Mouse (Mus musculus): ENCODE measurements around the gene Aurka. TPM values are rescaled to one million over a fixed set of nuclear protein-coding genes. Genes with fewer than 3 reads are reported as not detected.
A peak's percentile ranks its signal among the peaks of the same experiment; 100 is the strongest.

Aurka gene
- total and polyA plus RNA-seq, 2 experiments from 2014 or later: 10.9 to 13.7 TPM

GRCm38 (mm10) chr2:172348297-172348950 lies 21.9 kb downstream of the Aurka start:
- Histone ChIP-seq H3K9ac (replicated peaks; ENCODE audit: low read length) (no peak overlapping the region), H3K27me3 (ENCODE audit: insufficient read depth, low read length) (no peaks in the 10 kb centered on the region), H3K4me3 (ENCODE audit: low read length) (no peak overlapping the region), H3K27ac (peak overlapping the region; percentile 27; the same call in 1 of the 2 replicates), H3K36me3 (ENCODE audit: insufficient read depth, low read length) (no peaks in the 10 kb centered on the region), H3K9me3 (ENCODE audit: low read length) (no peaks in the 10 kb centered on the region), H3K4me2 (ENCODE audit: low read depth, low read length) (no peak overlapping the region), H3K4me1 (ENCODE audit: insufficient read depth, low read length) (peaks cover 13% of the 10 kb centered on the region; the same call in 1 of the 2 replicates)
- WGBS: 29% methylated on average over 3 of the region's 3 CpGs
- peak; percentile 79 for DNase-seq (ENCODE audit: low spot score)
- no peak for TF ChIP-seq CTCF (IDR thresholded peaks at IDR 0.05; ENCODE audit: low read depth)
- no peak for ATAC-seq

- DNase-seq (ENCODE audit: low spot score) (no peak), ATAC-seq (no peak)
- Histone ChIP-seq H3K9me3 (ENCODE audit: low read length) (no peaks in the 10 kb centered on the region), H3K4me3 (ENCODE audit: low read length) (no peak overlapping the region; the same call in 1 of the 2 replicates), H3K27me3 (ENCODE audit: insufficient read depth, low read length) (no peaks in the 10 kb centered on the region), H3K36me3 (ENCODE audit: insufficient read depth, low read length) (no peaks in the 10 kb centered on the region), H3K4me1 (ENCODE audit: insufficient read depth, low read length) (peaks cover 11% of the 10 kb centered on the region; the same call in 1 of the 2 replicates), H3K27ac (no peak overlapping the region), H3K9ac (replicated peaks; ENCODE audit: low read length) (no peak overlapping the region), H3K4me2 (ENCODE audit: low read depth, low read length) (peak overlapping the region; percentile 88)
- WGBS: 56% methylated on average over 8 of the region's 8 CpGs
- TF ChIP-seq CTCF (IDR thresholded peaks at IDR 0.05; ENCODE audit: low read depth): no peak
Measured at GRCm38 (mm10) chr2:172346933-172347611, 23.3 kb downstream of the Aurka start.

GRCm38 (mm10) chr2:172346034-172346929 lies 24.1 kb downstream of the Aurka start:
- peak; percentile 61 for DNase-seq (ENCODE audit: low spot score)
- ATAC-seq: no peak
- H3K27me3 ChIP-seq (ENCODE audit: insufficient read depth, low read length): no peaks in the 10 kb centered on the region
- TF ChIP-seq CTCF (IDR thresholded peaks at IDR 0.05; ENCODE audit: low read depth): peak; percentile 22; the same call in 1 of the 2 replicates
- peaks cover 11% of the 10 kb centered on the region; the same call in 1 of the 2 replicates for H3K4me1 ChIP-seq (ENCODE audit: insufficient read depth, low read length)
- 0 out of 2 replicates have a peak overlapping the region, but pooled peaks have one; percentile 61 for H3K27ac ChIP-seq
- no peaks in the 10 kb centered on the region for H3K36me3 ChIP-seq (ENCODE audit: insufficient read depth, low read length)
- no peaks in the 10 kb centered on the region for H3K9me3 ChIP-seq (ENCODE audit: low read length)
- WGBS: 10% methylated on average over 31 of the region's 31 CpGs
- H3K4me2 ChIP-seq (ENCODE audit: low read depth, low read length): peak overlapping the region; percentile 88
- peak overlapping the region; percentile 49 for H3K9ac ChIP-seq (replicated peaks; ENCODE audit: low read length)
- H3K4me3 ChIP-seq (ENCODE audit: low read length): peak overlapping the region; percentile 48

- Histone ChIP-seq H3K36me3 (ENCODE audit: insufficient read depth, low read length) (no peaks in the 10 kb centered on the region), H3K4me1 (ENCODE audit: insufficient read depth, low read length) (peaks cover 11% of the 10 kb centered on the region; the same call in 1 of the 2 replicates), H3K27ac (peak within 1 kb of the TSS; percentile 65), H3K4me2 (ENCODE audit: low read depth, low read length) (peak within 1 kb of the TSS; percentile 88), H3K27me3 (ENCODE audit: insufficient read depth, low read length) (no peaks in the 10 kb centered on the region), H3K4me3 (ENCODE audit: low read length) (peak within 1 kb of the TSS; percentile 48), H3K9ac (replicated peaks; ENCODE audit: low read length) (peak within 1 kb of the TSS; percentile 49), H3K9me3 (ENCODE audit: low read length) (no peaks in the 10 kb centered on the region)
- 1% methylated on average over 28 of the region's 35 CpGs for WGBS
- no peak for TF ChIP-seq CTCF (IDR thresholded peaks at IDR 0.05; ENCODE audit: low read depth)
- DNase-seq (ENCODE audit: low spot score) (peak; percentile 97), ATAC-seq (peak; percentile 95)
Measured at GRCm38 (mm10) chr2:172345258-172345738, 25.0 kb downstream of the Aurka start, which contains the start of gene Fam210b. Fam210b (plus strand) TSS chr2:172345565.

GRCm38 (mm10) chr2:172344669-172345068 lies 25.7 kb downstream of the Aurka start:
- 27% methylated on average over 5 of the region's 5 CpGs for WGBS
- DNase-seq (ENCODE audit: low spot score): no peak
- H3K4me3 ChIP-seq (ENCODE audit: low read length): peak overlapping the region; percentile 48
- H3K4me1 ChIP-seq (ENCODE audit: insufficient read depth, low read length): peaks cover 11% of the 10 kb centered on the region; the same call in 1 of the 2 replicates
- no peak for TF ChIP-seq CTCF (IDR thresholded peaks at IDR 0.05; ENCODE audit: low read depth)
- H3K4me2 ChIP-seq (ENCODE audit: low read depth, low read length): peak overlapping the region; percentile 88
- no peak for ATAC-seq
- H3K27me3 ChIP-seq (ENCODE audit: insufficient read depth, low read length): no peaks in the 10 kb centered on the region
- H3K9ac ChIP-seq (replicated peaks; ENCODE audit: low read length): no peak overlapping the region
- H3K9me3 ChIP-seq (ENCODE audit: low read length): no peaks in the 10 kb centered on the region
- no peaks in the 10 kb centered on the region for H3K36me3 ChIP-seq (ENCODE audit: insufficient read depth, low read length)
- peak overlapping the region; percentile 65 for H3K27ac ChIP-seq

GRCm38 (mm10) chr2:172343751-172344150 lies 26.6 kb downstream of the Aurka start:
- TF ChIP-seq CTCF (IDR thresholded peaks at IDR 0.05; ENCODE audit: low read depth): no peak
- no peaks in the 10 kb centered on the region for H3K9me3 ChIP-seq (ENCODE audit: low read length)
- DNase-seq (ENCODE audit: low spot score) (no peak), ATAC-seq (no peak)
- no peak overlapping the region for H3K9ac ChIP-seq (replicated peaks; ENCODE audit: low read length)
- no peaks in the 10 kb centered on the region for H3K36me3 ChIP-seq (ENCODE audit: insufficient read depth, low read length)
- no peak overlapping the region for H3K27ac ChIP-seq
- 82% methylated on average over 7 of the region's 7 CpGs for WGBS
- no peak overlapping the region for H3K4me3 ChIP-seq (ENCODE audit: low read length)
- H3K27me3 ChIP-seq (ENCODE audit: insufficient read depth, low read length): no peaks in the 10 kb centered on the region
- no peak overlapping the region for H3K4me2 ChIP-seq (ENCODE audit: low read depth, low read length)
- H3K4me1 ChIP-seq (ENCODE audit: insufficient read depth, low read length): peaks cover 6% of the 10 kb centered on the region; the same call in 1 of the 2 replicates

Data from hindbrain, postnatal 0 days (tissue).